Mouse (Mus musculus) thymus, adult 2 months (tissue): ENCODE measurements around the gene Urb1.

Source experiments
- CTCF ChIP-seq: fragments of 200-500 bp; IDR thresholded peaks from 2 replicates; pipeline ENCODE4 v1.5.1; 2012; ENCODE audit warnings: mild to moderate bottlenecking, control low read depth, low read length, moderate library complexity, borderline replicate concordance; ENCODE audit not compliant: control insufficient read depth, poor library complexity, insufficient read depth; ENCODE audit errors: extremely low read depth
- POLR2A ChIP-seq: fragments of 200-500 bp; IDR thresholded peaks from 2 replicates; pipeline ENCODE4 v1.6.1; 2012; ENCODE audit warnings: mild to moderate bottlenecking, low read length, control low read depth, moderate library complexity; ENCODE audit not compliant: control insufficient read depth, poor library complexity, insufficient read depth; ENCODE audit errors: extremely low read depth

DNA sequence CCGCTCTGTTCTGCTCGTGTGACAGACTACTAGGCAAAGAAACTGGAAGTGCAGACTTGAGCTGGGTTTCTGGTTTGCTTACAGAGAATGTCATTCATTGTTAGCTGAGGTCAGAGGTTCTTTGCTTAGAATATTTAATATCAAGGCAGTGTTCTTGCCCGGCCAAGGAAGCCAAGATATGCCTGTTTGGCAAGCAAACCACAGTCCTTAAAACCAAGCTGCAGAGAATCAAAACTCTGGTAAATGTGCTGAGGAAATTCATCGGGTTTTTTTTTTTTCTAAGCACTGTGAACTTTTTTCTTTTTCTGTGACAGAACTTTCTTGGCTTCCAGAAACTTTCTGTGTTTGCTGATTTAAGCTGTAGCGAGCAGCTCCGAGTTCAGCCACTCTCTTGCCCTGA, 22.3 kb upstream of the Urb1 start:
- TF ChIP-seq POLR2A, result no peak
- TF ChIP-seq CTCF, result no peak
